ENCODE assay signal across 19 mouse cellular contexts in genomic region chr1:36299676-36300075, GRCm38 (mm10). TPM values are rescaled to one million over a fixed set of nuclear protein-coding genes. Genes with fewer than 3 reads are reported as not detected.
DNase-seq lines count a peak whose midpoint lies in the region; ATAC-seq and TF ChIP-seq lines count a peak whose summit lies in the region.
"Had no signal": no experiment of that assay in that cellular context is flagged by ENCODE, and none has a peak within 500 bp of the region (broad histone marks: within the 10 kb centered on the region; RNA-seq: fewer than 3 reads in every experiment).

No protein-coding gene starts in this region.

- no peak for TF ChIP-seq RAD21 in CH12.LX (IDR thresholded peaks at IDR 0.05; ENCODE audit: low read depth, low read length)

- H3K27me3 ChIP-seq in liver, postnatal 0 days (ENCODE audit: insufficient read depth, low read length): peaks cover 30% of the 10 kb centered on the region
- peaks cover 55% of the 10 kb centered on the region for H3K27me3 ChIP-seq in CH12.LX (replicated peaks)
- H3K27me3 ChIP-seq: forebrain, embryonic 15.5 days had no signal

- peaks cover 14% of the 10 kb centered on the region for H3K4me1 ChIP-seq in liver, postnatal 0 days (ENCODE audit: insufficient read depth)
- peaks cover 50 to 90% of the 10 kb centered on the region in 2 experiments for H3K4me1 ChIP-seq in CH12.LX (ENCODE audit: control insufficient read depth in 1 of 2, insufficient read depth in 2 of 2)

- dilution Hi-C loops in CH12.LX (cut with MboI; ENCODE audit: extremely low pct_ligation_motif_present, extremely low pct_unique_long_range_greater_than_20kb, low sequenced_read_pairs): no loop called here

- no peak for TF ChIP-seq EP300 in liver, postnatal 0 days (IDR thresholded peaks at IDR 0.05; ENCODE audit: low read depth)
- peak; percentile 31; the same call in 1 of the 2 replicates for TF ChIP-seq EP300 in CH12.LX (IDR thresholded peaks at IDR 0.05; ENCODE audit: low read length)

- no peak overlapping the region for H3K9ac ChIP-seq in liver, postnatal 0 days (replicated peaks)
- no peak overlapping the region for H3K9ac ChIP-seq in CH12.LX (ENCODE audit: insufficient read depth, low read depth)
- H3K9ac ChIP-seq: embryonic facial prominence, embryonic 12.5 days; forebrain, embryonic 12.5 days; forebrain, embryonic 15.5 days; forebrain, postnatal 0 days had no signal

- H3K4me2 ChIP-seq in liver, postnatal 0 days (ENCODE audit: low read depth, low read length): no peak overlapping the region
- peak overlapping the region; percentile 76 for H3K4me2 ChIP-seq in CH12.LX (ENCODE audit: insufficient read depth, low read depth, poor library complexity, severe bottlenecking)
- H3K4me2 ChIP-seq: embryonic facial prominence, embryonic 12.5 days; forebrain, embryonic 12.5 days; forebrain, embryonic 15.5 days had no signal

- intact Hi-C loops in heart, postnatal 25 days (cut with DNase I): no loop called here

- no peak for DNase-seq in liver, postnatal 0 days
- DNase-seq in liver (no peak), CH12.LX (ENCODE audit: extremely low read depth) (peak; percentile 54)
- DNase-seq in heart, postnatal 25 days (ENCODE audit: low spot score): no peak
- DNase-seq in layer of hippocampus, adult 9-11 months: no peak
- DNase-seq: adrenal gland, adult 2 months; adrenal gland, postnatal 10 days; adrenal gland, postnatal 25 days; B cell, adult 2 months; cerebellum, adult 11-12 months; cerebellum, adult 2 months; cerebellum, postnatal 10 days; cerebellum, postnatal 25 days; forebrain, postnatal 0 days had no signal

- H3K27ac ChIP-seq in liver, postnatal 0 days (ENCODE audit: low read depth): peak overlapping the region; percentile 55; the same call in 1 of the 2 replicates
- no peak overlapping the region for H3K27ac ChIP-seq in CH12.LX (ENCODE audit: insufficient read depth, low read depth)
- H3K27ac ChIP-seq: embryonic facial prominence, embryonic 10.5 days; embryonic facial prominence, embryonic 12.5 days; forebrain, embryonic 12.5 days; forebrain, embryonic 15.5 days had no signal

- H3K79me2 ChIP-seq in CH12.LX (replicated peaks; ENCODE audit: control insufficient read depth, extremely low read depth, insufficient read depth, poor library complexity, severe bottlenecking): no peaks in the 10 kb centered on the region

- no peak for TF ChIP-seq POLR2A in CH12.LX (IDR thresholded peaks at IDR 0.05; ENCODE audit: low read depth, low read length)

- ATAC-seq in liver, postnatal 0 days: no peak
- ATAC-seq: CD4-positive, CD25-positive, alpha-beta regulatory T cell, adult 4 months; forebrain, embryonic 15.5 days; forebrain, postnatal 0 days had no signal

- H3K36me3 ChIP-seq in liver, postnatal 0 days (replicated peaks; ENCODE audit: insufficient read depth, low read length): no peaks in the 10 kb centered on the region
- H3K36me3 ChIP-seq in CH12.LX (replicated peaks in 1 of 2; ENCODE audit: control insufficient read depth in 1 of 2, insufficient read depth in 1 of 2, low read length in 1 of 2): no peaks in the 10 kb centered on the region
- H3K36me3 ChIP-seq: embryonic facial prominence, embryonic 10.5 days; embryonic facial prominence, embryonic 12.5 days; forebrain, embryonic 12.5 days; forebrain, embryonic 15.5 days had no signal

- no peak overlapping the region for H3K4me3 ChIP-seq in liver, postnatal 0 days (ENCODE audit: low read depth, low read length)
- H3K4me3 ChIP-seq in CH12.LX (replicated peaks in 1 of 3; ENCODE audit: low read depth in 2 of 3, low read length in 2 of 3, poor library complexity in 1 of 3): no peak overlapping the region
- H3K4me3 ChIP-seq: embryonic facial prominence, embryonic 10.5 days; embryonic facial prominence, embryonic 12.5 days; forebrain, embryonic 12.5 days; forebrain, embryonic 15.5 days had no signal

- WGBS in liver, postnatal 0 days (ENCODE audit: insufficient replicate concordance): 51% methylated on average over 2 of the region's 2 CpGs

- no peak for TF ChIP-seq CTCF in liver, postnatal 0 days (IDR thresholded peaks at IDR 0.05; ENCODE audit: low read depth)
- no peak for TF ChIP-seq CTCF in CH12.LX (conservative IDR thresholded peaks at IDR 0.05 in 1 of 2, IDR thresholded peaks at IDR 0.05 in 1 of 2; ENCODE audit: low read depth in 2 of 2, low read length in 2 of 2)

- H3K9me3 ChIP-seq in liver, postnatal 0 days (ENCODE audit: low read length): no peaks in the 10 kb centered on the region
- no peaks in the 10 kb centered on the region for H3K9me3 ChIP-seq in CH12.LX (replicated peaks; ENCODE audit: low read length)
- H3K9me3 ChIP-seq: embryonic facial prominence, embryonic 10.5 days; embryonic facial prominence, embryonic 12.5 days; forebrain, embryonic 12.5 days; forebrain, embryonic 15.5 days had no signal

- in situ Hi-C loops in CH12.LX (cut with MboI; ENCODE audit: low pct_ligation_motif_present, low pct_unique_long_range_greater_than_20kb, low sequenced_read_pairs): no loop called here

TF ChIP-seq in CH12.LX, 34 proteins besides CTCF, POLR2A, EP300 and RAD21:
- TF ChIP-seq TCF12 (IDR thresholded peaks at IDR 0.05; ENCODE audit: low read depth, low read length) (0 out of 2 replicates have a peak, but pooled peaks have one; percentile 42), ZMIZ1 (IDR thresholded peaks at IDR 0.05; ENCODE audit: low read depth, low read length) (no peak), MAZ (IDR thresholded peaks at IDR 0.05; ENCODE audit: low read depth, low read length) (no peak), MAFK (IDR thresholded peaks at IDR 0.05; ENCODE audit: insufficient replicate concordance, low read length) (peak; percentile 9; the same call in 1 of the 2 replicates), RCOR1 (conservative IDR thresholded peaks at IDR 0.05; ENCODE audit: low read depth, low read length) (no peak), KAT2A (IDR thresholded peaks at IDR 0.05; ENCODE audit: insufficient replicate concordance, low read length) (0 out of 2 replicates have a peak, but pooled peaks have one; percentile 1), ETS1 (conservative IDR thresholded peaks at IDR 0.05; ENCODE audit: low read depth, low read length) (peak; percentile 82), E2F4 (IDR thresholded peaks at IDR 0.05; ENCODE audit: insufficient replicate concordance, low read depth, low read length) (no peak), IRF4 (IDR thresholded peaks at IDR 0.05; ENCODE audit: low read depth, low read length) (peak; percentile 68; the same call in 1 of the 2 replicates), BHLHE40 (IDR thresholded peaks at IDR 0.05; ENCODE audit: low read depth, low read length) (peak; percentile 62; the same call in 1 of the 2 replicates), MAX (IDR thresholded peaks at IDR 0.05; ENCODE audit: low read length) (no peak), MYC (IDR thresholded peaks at IDR 0.05; ENCODE audit: low read depth, low read length) (no peak), ZNF384 (IDR thresholded peaks at IDR 0.05; ENCODE audit: low read depth, low read length) (peak; percentile 85), MEF2A (IDR thresholded peaks at IDR 0.05; ENCODE audit: borderline replicate concordance, low read depth, low read length) (peak; percentile 58), NELFE (IDR thresholded peaks at IDR 0.05; ENCODE audit: low read depth, low read length) (no peak)

RNA-seq across cellular contexts. Expression of gene Arid5a, which starts 7.9 kb away (rescaled TPM):
- 5.8 and 6.3 TPM in 2 replicates for polyA plus RNA-seq in liver, postnatal 0 days (2015; fragmentation: Nextera tagmentation; extraction: Ambion mirVana)
- total RNA-seq in CH12.LX (2012; rRNA removed) (15.2 and 19.6 TPM in 2 replicates), CH12.LX (2014; rRNA removed) (16.0 and 17.0 TPM in 2 replicates)
- 13.2 and 16.1 TPM in 2 replicates for polyA plus RNA-seq in CH12.LX (2012; ENCODE audit: insufficient read length, low read depth)
- total RNA-seq in heart, postnatal 25 days (2021): 10 to 100 TPM in 1 of 2 experiments, 1 to 10 TPM in 1; 7.0 to 11.1 TPM

RNA-seq across cellular contexts. Expression of gene Neurl3, which starts 25.2 kb away (rescaled TPM):
- polyA plus RNA-seq in liver, postnatal 0 days (2015; fragmentation: Nextera tagmentation; extraction: Ambion mirVana): 4.4 and 4.7 TPM in 2 replicates
- total RNA-seq in CH12.LX (2012; rRNA removed) (0.08 TPM in 1 of 2 replicates, not detected in the other), CH12.LX (2014; rRNA removed) (0.08 TPM in 1 of 2 replicates, not detected in the other)
- polyA plus RNA-seq in CH12.LX (2012; ENCODE audit: insufficient read length, low read depth): 0.09 and 0.10 TPM in 2 replicates
- total RNA-seq in heart, postnatal 25 days (2021): 1 to 10 TPM; 3.1 to 3.4 TPM

RNA-seq across cellular contexts. Expression of gene Uggt1, which starts 55.2 kb away (rescaled TPM):
- polyA plus RNA-seq in liver, postnatal 0 days (2015; fragmentation: Nextera tagmentation; extraction: Ambion mirVana): 15.4 and 15.8 TPM in 2 replicates
- 41.2 and 47.9 TPM in 2 replicates for total RNA-seq in CH12.LX (2012; rRNA removed)
- 35.3 and 39.8 TPM in 2 replicates for total RNA-seq in CH12.LX (2014; rRNA removed)
- polyA plus RNA-seq in CH12.LX (2012; ENCODE audit: insufficient read length, low read depth): 38.6 and 39.5 TPM in 2 replicates
- total RNA-seq in heart, postnatal 25 days (2021): 10 to 100 TPM; 26.8 to 29.5 TPM
